Mouse (Mus musculus) bone marrow, adult 2 months (tissue): Measurements from ENCODE around the gene Tnfrsf11a. TPM values are rescaled to one million over a fixed set of nuclear protein-coding genes. Genes with fewer than 3 reads are reported as not detected.

Source experiments
- H3K27ac ChIP-seq: fragments of 200-500 bp; 2 replicates; pipeline ENCODE4 v1.5.1; 2012; ENCODE audit warnings: low read depth, mild to moderate bottlenecking, control low read depth, inconsistent platforms, low read length; ENCODE audit not compliant: control insufficient read depth, poor library complexity, insufficient read depth
- H3K4me1 ChIP-seq: fragments of 200-500 bp; 2 replicates; pipeline ENCODE4 v1.6.1; 2011; ENCODE audit warnings: low read length; ENCODE audit not compliant: control insufficient read depth, insufficient read depth
- H3K4me3 ChIP-seq: fragments of 200-500 bp; replicated peaks from 2 replicates; pipeline ENCODE3; 2011; ENCODE audit warnings: mild to moderate bottlenecking, low read depth, low read length, control low read depth; ENCODE audit not compliant: control insufficient read depth
- CTCF ChIP-seq: fragments of 200-500 bp; IDR thresholded peaks from 2 replicates; pipeline ENCODE4 v1.5.1; 2011; ENCODE audit warnings: low read length, control low read depth; ENCODE audit not compliant: control insufficient read depth, insufficient read depth
- POLR2A ChIP-seq: fragments of 200-500 bp; IDR thresholded peaks from 2 replicates; pipeline ENCODE4 v1.6.1; 2011; ENCODE audit warnings: low read depth, mild to moderate bottlenecking, control low read depth, low read length, borderline replicate concordance; ENCODE audit not compliant: control insufficient read depth
- WGBS: fragments of 180-500 bp; shearing (Covaris S2); methylation state at CpG from one replicate; pipeline ENCODE4 v1.1.7; 2018; 5-methylcytosine and 5-hydroxymethylcytosine counted together
- polyA plus RNA-seq: library from polyadenylated mRNA; stranded (reverse); fragments of >200 nt; gene quantifications from 2 replicates; pipeline ENCODE4 v1.2.4, GENCODE M21; 2011; ENCODE audit warnings: low replicate concordance; ENCODE audit not compliant: missing spikeins, insufficient read depth, insufficient read length

The Tnfrsf11a gene
- polyA plus RNA-seq, 1 experiment: 0.90 TPM

DNA sequence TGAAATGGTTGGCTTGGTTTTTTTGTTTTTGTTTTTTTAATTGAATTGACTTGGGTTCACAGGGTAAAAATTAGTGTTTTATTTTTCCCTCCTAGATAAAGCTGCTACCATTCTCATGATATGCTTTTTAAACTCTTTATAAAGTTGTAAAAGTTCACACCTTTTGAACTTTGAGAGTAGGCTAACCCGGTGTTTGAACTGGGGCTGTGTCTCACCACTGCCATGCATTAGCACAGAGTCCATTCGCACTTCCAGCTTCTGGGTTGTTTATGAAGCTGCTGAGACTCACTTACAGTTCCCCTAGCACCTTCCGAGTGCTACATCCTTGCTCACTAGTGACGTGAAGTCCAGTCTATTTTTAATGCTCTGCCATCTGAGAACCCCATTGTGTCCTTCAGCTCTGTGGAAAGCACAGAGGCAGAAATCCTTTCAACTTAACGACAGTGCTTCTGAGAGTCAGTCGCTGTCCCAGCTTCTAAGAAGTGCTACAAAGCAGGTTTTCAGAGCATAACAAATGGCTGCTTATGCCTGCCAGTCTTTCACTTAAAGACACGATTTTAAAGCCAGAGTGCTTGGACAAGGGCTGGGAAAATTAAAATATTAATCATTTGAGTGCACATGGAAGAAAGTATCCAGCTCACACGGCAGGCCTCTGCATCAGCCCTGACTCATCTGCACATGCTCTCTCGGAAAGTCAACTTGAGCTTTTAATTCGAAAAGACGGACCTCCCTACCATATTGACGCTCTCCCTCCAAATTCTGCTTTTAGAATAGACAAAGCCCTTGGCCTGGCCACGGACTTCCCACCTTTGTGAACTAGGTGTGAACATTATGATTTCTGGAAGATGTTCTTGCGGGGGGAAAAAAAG is 34.1 kb downstream of the Tnfrsf11a start:
- H3K4me1 ChIP-seq: no peaks in the 10 kb centered on the region
- WGBS: 81% methylated on average over 14 of the region's 14 CpGs
- no peak overlapping the region for H3K27ac ChIP-seq
- TF ChIP-seq CTCF (no peak), POLR2A (no peak)
- H3K4me3 ChIP-seq: no peak overlapping the region

DNA sequence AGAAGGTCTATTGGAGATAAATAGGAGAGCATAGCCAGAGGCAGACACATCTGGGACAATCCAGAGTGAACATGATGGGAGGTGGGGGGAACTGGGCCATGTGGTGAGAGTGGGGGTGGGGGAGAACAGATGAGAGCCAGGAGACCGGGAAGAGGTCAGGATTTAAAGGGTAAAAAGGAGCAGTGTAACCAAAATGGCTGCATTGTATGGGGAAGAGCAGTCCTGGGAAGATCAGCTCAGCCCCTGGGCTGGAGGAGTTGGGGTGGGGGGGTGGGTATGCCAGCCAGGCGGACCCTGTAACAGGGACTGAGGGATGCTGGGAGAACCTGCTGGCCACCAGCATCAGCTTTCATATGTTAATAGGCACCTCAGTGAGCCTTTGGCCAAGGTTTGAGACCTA is 34.8 kb downstream of the Tnfrsf11a start:
- TF ChIP-seq CTCF (no peak), POLR2A (no peak)
- no peak overlapping the region for H3K4me3 ChIP-seq
- H3K4me1 ChIP-seq: no peaks in the 10 kb centered on the region
- no peak overlapping the region for H3K27ac ChIP-seq
- WGBS: 76% methylated on average over 2 of the region's 2 CpGs

DNA sequence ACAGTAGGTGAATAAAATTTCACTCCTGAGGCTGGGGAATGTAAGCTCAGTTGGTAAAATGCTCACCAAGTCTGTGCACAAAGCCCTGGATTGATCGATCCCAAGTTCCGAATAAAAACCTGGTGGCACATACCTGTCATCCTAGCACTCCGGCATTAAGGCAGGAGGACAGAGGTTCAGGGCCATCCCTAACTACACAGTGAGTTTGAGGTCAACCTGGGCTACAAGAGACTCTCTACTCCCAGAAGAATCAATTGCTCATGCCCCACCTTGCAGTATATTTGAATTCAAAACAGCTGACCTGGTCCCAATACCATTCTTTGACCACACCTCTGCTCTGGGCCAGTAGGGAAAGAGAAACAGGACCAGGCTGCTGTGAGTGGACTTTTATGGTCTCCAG is 35.2 kb downstream of the Tnfrsf11a start:
- TF ChIP-seq POLR2A (no peak), CTCF (no peak)
- WGBS: 79% methylated on average over 3 of the region's 3 CpGs
- no peaks in the 10 kb centered on the region for H3K4me1 ChIP-seq
- no peak overlapping the region for H3K4me3 ChIP-seq
- no peak overlapping the region for H3K27ac ChIP-seq

DNA sequence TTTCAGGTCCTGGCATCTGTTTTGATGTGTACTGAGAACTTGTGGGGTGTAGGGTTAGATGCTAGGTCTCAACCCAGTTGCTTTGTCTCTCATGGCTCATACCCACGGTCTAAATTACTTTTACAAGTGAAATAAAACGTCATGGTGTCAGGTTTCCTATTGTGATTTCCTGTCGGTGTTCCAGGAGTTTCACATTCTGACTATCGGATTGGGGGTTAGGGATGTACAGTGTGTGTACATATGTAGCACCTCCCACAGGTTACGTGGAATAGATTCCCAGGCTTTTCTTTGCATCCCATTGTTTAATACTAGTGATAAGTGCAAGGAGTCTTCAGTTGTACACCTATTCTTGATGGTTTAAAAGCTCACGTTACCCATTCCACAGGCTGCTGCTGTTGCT is 38.5 kb downstream of the Tnfrsf11a start:
- Histone ChIP-seq H3K4me3 (no peak overlapping the region), H3K27ac (no peak overlapping the region), H3K4me1 (no peaks in the 10 kb centered on the region)
- 65% methylated on average over 6 of the region's 6 CpGs for WGBS
- TF ChIP-seq CTCF (no peak), POLR2A (no peak)

- WGBS: 79% methylated on average over 7 of the region's 7 CpGs
Observed at GRCm38 (mm10) chr1:105819740-105820139, 39.2 kb downstream of the Tnfrsf11a start.

GRCm38 (mm10) chr1:105824356-105824755 is 43.8 kb downstream of the Tnfrsf11a start:
- no peaks in the 10 kb centered on the region for H3K4me1 ChIP-seq
- no peak overlapping the region for H3K27ac ChIP-seq
- no peak overlapping the region for H3K4me3 ChIP-seq
- TF ChIP-seq CTCF (no peak), POLR2A (no peak)
- WGBS: 79% methylated on average over 4 of the region's 4 CpGs

More at GRCm38 (mm10) chr1:105819740-105820139, 39.2 kb downstream of the Tnfrsf11a start:
- Histone ChIP-seq H3K4me3 (no peak overlapping the region), H3K27ac (no peak overlapping the region), H3K4me1 (no peaks in the 10 kb centered on the region)
- TF ChIP-seq CTCF: no peak
- no peak for TF ChIP-seq POLR2A

- 66% methylated on average over 4 of the region's 4 CpGs for WGBS
- Histone ChIP-seq H3K27ac (no peak overlapping the region), H3K4me1 (no peaks in the 10 kb centered on the region), H3K4me3 (no peak overlapping the region)
- TF ChIP-seq POLR2A (no peak), CTCF (no peak)
Observed at GRCm38 (mm10) chr1:105824980-105825379, 44.5 kb downstream of the Tnfrsf11a start.

DNA sequence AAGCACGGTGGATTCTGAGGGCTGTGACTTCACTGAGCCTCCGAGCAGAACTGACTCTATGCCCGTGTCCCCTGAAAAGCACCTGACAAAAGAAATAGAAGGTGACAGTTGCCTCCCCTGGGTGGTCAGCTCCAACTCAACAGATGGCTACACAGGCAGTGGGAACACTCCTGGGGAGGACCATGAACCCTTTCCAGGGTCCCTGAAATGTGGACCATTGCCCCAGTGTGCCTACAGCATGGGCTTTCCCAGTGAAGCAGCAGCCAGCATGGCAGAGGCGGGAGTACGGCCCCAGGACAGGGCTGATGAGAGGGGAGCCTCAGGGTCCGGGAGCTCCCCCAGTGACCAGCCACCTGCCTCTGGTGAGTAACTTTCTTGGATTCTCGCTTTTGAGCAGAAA is 46.9 kb downstream of the Tnfrsf11a start:
- 90% methylated on average over 7 of the region's 7 CpGs for WGBS
- Histone ChIP-seq H3K4me3 (no peak overlapping the region), H3K4me1 (no peaks in the 10 kb centered on the region), H3K27ac (no peak overlapping the region)
- TF ChIP-seq POLR2A: no peak
- TF ChIP-seq CTCF: no peak
